In genomic region chr12:108239441-108239840, GRCm38 (mm10) we compare ENCODE assay signal across 8 mouse cellular contexts. TPM values are rescaled to one million over a fixed set of nuclear protein-coding genes. Genes with fewer than 3 reads are reported as not detected.
DNase-seq lines count a peak whose midpoint lies in the region; ATAC-seq lines count a peak whose summit lies in the region.

No protein-coding gene starts in this region.

- no peak for ATAC-seq in kidney, embryonic 14.5 days (ENCODE audit: low FRiP score, low TSS enrichment)
- ATAC-seq in intestine, embryonic 15.5 days = no peak

- 78% methylated on average over 5 of the region's 5 CpGs for WGBS in kidney, embryonic 14.5 days
- 66% methylated on average over 5 of the region's 5 CpGs for WGBS in heart, embryonic 10.5 days
- WGBS in intestine, embryonic 15.5 days = 60% methylated on average over 5 of the region's 5 CpGs

- H3K4me1 ChIP-seq in kidney, embryonic 14.5 days (ENCODE audit: control insufficient read depth, insufficient read depth, low read length) = peaks cover 64% of the 10 kb centered on the region
- H3K4me1 ChIP-seq in heart, embryonic 10.5 days = peaks cover 100% of the 10 kb centered on the region
- peaks cover 71% of the 10 kb centered on the region for H3K4me1 ChIP-seq in intestine, embryonic 15.5 days (replicated peaks)

- no peak overlapping the region for H3K9ac ChIP-seq in kidney, embryonic 14.5 days (ENCODE audit: low read depth, low read length)
- H3K9ac ChIP-seq in intestine, embryonic 15.5 days = no peak overlapping the region

- peak; percentile 80 for DNase-seq in kidney, adult 18-20 months
- DNase-seq in cerebellum, postnatal 14 days = peak; percentile 80 to 90
- no peak for DNase-seq in heart, embryonic 10.5 days (ENCODE audit: low spot score)
- peak; percentile 78 to 88 for DNase-seq in kidney, postnatal 36 days
- peak; percentile 65 for DNase-seq in lung, postnatal 14 days
- no peak for DNase-seq in T-cell, adult 2 months (ENCODE audit: low spot score)

- no peaks in the 10 kb centered on the region for H3K9me3 ChIP-seq in kidney, embryonic 14.5 days (ENCODE audit: control insufficient read depth, low read length)
- H3K9me3 ChIP-seq in heart, embryonic 10.5 days = no peaks in the 10 kb centered on the region
- H3K9me3 ChIP-seq in intestine, embryonic 15.5 days = no peaks in the 10 kb centered on the region

- H3K27me3 ChIP-seq in kidney, embryonic 14.5 days (ENCODE audit: control insufficient read depth, insufficient read depth, low read length) = no peaks in the 10 kb centered on the region
- H3K27me3 ChIP-seq in heart, embryonic 10.5 days (ENCODE audit: insufficient read depth, poor library complexity, severe bottlenecking) = no peaks in the 10 kb centered on the region
- H3K27me3 ChIP-seq in intestine, embryonic 15.5 days (replicated peaks) = no peaks in the 10 kb centered on the region

- no peak overlapping the region for H3K27ac ChIP-seq in kidney, embryonic 14.5 days (ENCODE audit: low read depth, low read length)
- peak overlapping the region; percentile 66; the same call in 1 of the 2 replicates for H3K27ac ChIP-seq in heart, embryonic 10.5 days
- no peak overlapping the region for H3K27ac ChIP-seq in intestine, embryonic 15.5 days

- H3K36me3 ChIP-seq in kidney, embryonic 14.5 days (ENCODE audit: control insufficient read depth, insufficient read depth, low read length) = no peaks in the 10 kb centered on the region
- no peaks in the 10 kb centered on the region for H3K36me3 ChIP-seq in heart, embryonic 10.5 days
- no peaks in the 10 kb centered on the region for H3K36me3 ChIP-seq in intestine, embryonic 15.5 days

- no peak overlapping the region for H3K4me2 ChIP-seq in kidney, embryonic 14.5 days (replicated peaks; ENCODE audit: low read depth, low read length)
- H3K4me2 ChIP-seq in intestine, embryonic 15.5 days (replicated peaks) = no peak overlapping the region

- no peak overlapping the region for H3K4me3 ChIP-seq in kidney, embryonic 14.5 days (ENCODE audit: low read length)
- H3K4me3 ChIP-seq in heart, embryonic 10.5 days = no peak overlapping the region
- no peak overlapping the region for H3K4me3 ChIP-seq in intestine, embryonic 15.5 days (replicated peaks)

RNA-seq across cellular contexts. Expression of gene Ccdc85c, which starts 35.8 kb away (rescaled TPM):
- polyA plus RNA-seq in kidney, embryonic 14.5 days (2014; fragmentation: Nextera tagmentation; extraction: Ambion mirVana) = 9.9 and 11.0 TPM in 2 replicates
- polyA plus RNA-seq in heart, embryonic 10.5 days (2016; fragmentation: Nextera tagmentation; extraction: Ambion mirVana) = 5.7 and 6.7 TPM in 2 replicates
- polyA plus RNA-seq in intestine, embryonic 15.5 days (2015; fragmentation: Nextera tagmentation; extraction: Ambion mirVana) = 8.7 and 9.3 TPM in 2 replicates

Comparison
In these comparisons a context has a peak if more than half of its experiments do, and no peak if none do; other contexts are left out.
1. DNase-seq: peak in kidney, adult 18-20 months (single experiment), cerebellum, postnatal 14 days (2 of 2), kidney, postnatal 36 days (2 of 2) and lung, postnatal 14 days (single experiment); none in heart, embryonic 10.5 days (single experiment) and T-cell, adult 2 months (single experiment).